In the genomic region with DNA sequence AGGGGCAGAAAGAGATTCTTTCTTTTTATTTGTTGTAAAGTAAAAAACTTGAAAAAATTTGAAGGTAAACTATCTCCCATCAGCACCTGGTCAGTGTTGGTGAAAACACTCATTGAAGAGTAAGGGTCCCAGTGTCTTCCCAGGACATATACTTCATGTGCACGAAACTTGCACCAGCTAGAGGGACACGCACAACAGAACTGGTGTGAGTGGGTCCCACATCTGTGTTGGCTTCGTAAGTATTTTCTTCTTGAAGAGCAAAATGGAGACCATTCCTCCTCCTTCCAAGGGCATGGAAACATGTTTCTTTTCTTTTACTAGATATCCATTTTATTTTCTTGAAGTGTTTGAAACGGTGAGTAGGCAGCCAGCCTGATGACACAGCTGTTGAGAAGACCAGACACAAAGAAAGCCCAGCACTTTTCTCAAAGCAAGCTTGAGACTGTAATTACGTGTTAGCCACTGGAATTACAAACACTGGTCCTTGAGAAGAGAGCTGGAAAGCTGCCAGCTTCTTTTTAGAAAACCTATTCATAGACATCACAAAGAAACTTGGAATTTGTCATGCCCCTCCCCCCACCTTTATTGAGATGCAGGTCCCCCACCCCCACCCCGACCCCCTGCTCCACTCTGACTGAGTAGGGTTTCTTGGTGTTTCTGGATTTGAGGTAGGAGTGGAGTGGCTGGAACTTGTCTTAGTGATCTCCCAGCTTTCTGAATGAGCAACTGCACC, we compare ENCODE assay signal across 14 mouse cellular contexts. TPM values are rescaled to one million over a fixed set of nuclear protein-coding genes. Genes with fewer than 3 reads are reported as not detected.
DNase-seq lines count a peak whose midpoint lies in the region; ATAC-seq and TF ChIP-seq lines count a peak whose summit lies in the region.
"Had no signal": no experiment of that assay in that cellular context is flagged by ENCODE, and none has a peak within 500 bp of the region (broad histone marks: within the 10 kb centered on the region; RNA-seq: fewer than 3 reads in every experiment).

No protein-coding gene starts in this region.

- ATAC-seq in lung, postnatal 0 days, result no peak
- peak; percentile 60; the same call in 1 of the 2 replicates for ATAC-seq in embryonic facial prominence, embryonic 14.5 days (ENCODE audit: low read depth)
- ATAC-seq in hindbrain, postnatal 0 days, result no peak
- no peak for ATAC-seq in monocyte, adult 5-6 weeks (replicated peaks; ENCODE audit: insufficient number of reproducible peaks, low FRiP score, low TSS enrichment, poor library complexity, severe bottlenecking)
- ATAC-seq in kidney, embryonic 16.5 days (ENCODE audit: low FRiP score, low TSS enrichment), result no peak

- no peaks in the 10 kb centered on the region for H3K36me3 ChIP-seq in lung, postnatal 0 days (ENCODE audit: insufficient read depth, low read length)
- H3K36me3 ChIP-seq in embryonic facial prominence, embryonic 14.5 days (ENCODE audit: control insufficient read depth, insufficient read depth, low read length), result no peaks in the 10 kb centered on the region
- H3K36me3 ChIP-seq in hindbrain, postnatal 0 days (ENCODE audit: insufficient read depth, low read length), result no peaks in the 10 kb centered on the region
- no peaks in the 10 kb centered on the region for H3K36me3 ChIP-seq in kidney, embryonic 16.5 days (ENCODE audit: insufficient read depth, low read length)
- H3K36me3 ChIP-seq: heart, embryonic 15.5 days; liver, embryonic 15.5 days had no signal

- H3K4me3 ChIP-seq in lung, postnatal 0 days (ENCODE audit: low read depth, low read length), result no peak overlapping the region
- no peak overlapping the region for H3K4me3 ChIP-seq in embryonic facial prominence, embryonic 14.5 days (ENCODE audit: low read depth, low read length)
- H3K4me3 ChIP-seq in hindbrain, postnatal 0 days (ENCODE audit: low read length), result no peak overlapping the region
- no peak overlapping the region for H3K4me3 ChIP-seq in kidney, embryonic 16.5 days (ENCODE audit: low read length)
- H3K4me3 ChIP-seq: heart, embryonic 15.5 days; liver, embryonic 15.5 days had no signal

- no peak overlapping the region for H3K27ac ChIP-seq in lung, postnatal 0 days (ENCODE audit: low read length)
- H3K27ac ChIP-seq in embryonic facial prominence, embryonic 14.5 days (replicated peaks; ENCODE audit: low read depth, low read length), result no peak overlapping the region
- no peak overlapping the region for H3K27ac ChIP-seq in hindbrain, postnatal 0 days
- no peak overlapping the region for H3K27ac ChIP-seq in kidney, embryonic 16.5 days (ENCODE audit: low read length)
- H3K27ac ChIP-seq: heart, embryonic 15.5 days; liver, embryonic 15.5 days had no signal

- peaks cover 4% of the 10 kb centered on the region; the same call in 1 of the 2 replicates for H3K4me1 ChIP-seq in lung, postnatal 0 days (ENCODE audit: insufficient read depth, low read depth, low read length)
- H3K4me1 ChIP-seq in embryonic facial prominence, embryonic 14.5 days (ENCODE audit: control insufficient read depth, insufficient read depth, low read length), result 0 out of 2 replicates have a peak, but pooled peaks cover 7% of the 10 kb centered on the region
- no peaks in the 10 kb centered on the region for H3K4me1 ChIP-seq in hindbrain, postnatal 0 days (ENCODE audit: insufficient read depth, low read length)
- peaks cover 17% of the 10 kb centered on the region for H3K4me1 ChIP-seq in kidney, embryonic 16.5 days (ENCODE audit: insufficient read depth, low read length)
- H3K4me1 ChIP-seq: liver, embryonic 15.5 days had no signal

- H3K9ac ChIP-seq in lung, postnatal 0 days (replicated peaks; ENCODE audit: low read depth), result no peak overlapping the region
- no peak overlapping the region for H3K9ac ChIP-seq in embryonic facial prominence, embryonic 14.5 days (ENCODE audit: low read depth, low read length)
- H3K9ac ChIP-seq in hindbrain, postnatal 0 days (replicated peaks; ENCODE audit: low read length), result no peak overlapping the region
- H3K9ac ChIP-seq in kidney, embryonic 16.5 days (replicated peaks; ENCODE audit: low read length), result no peak overlapping the region
- H3K9ac ChIP-seq: heart, embryonic 15.5 days; liver, embryonic 15.5 days had no signal

- H3K4me2 ChIP-seq in lung, postnatal 0 days (replicated peaks; ENCODE audit: low read depth, low read length), result no peak overlapping the region
- H3K4me2 ChIP-seq in embryonic facial prominence, embryonic 14.5 days (ENCODE audit: low read depth, low read length), result no peak overlapping the region
- no peak overlapping the region for H3K4me2 ChIP-seq in hindbrain, postnatal 0 days (ENCODE audit: low read depth, low read length)
- H3K4me2 ChIP-seq in kidney, embryonic 16.5 days (replicated peaks; ENCODE audit: low read depth, low read length), result no peak overlapping the region
- H3K4me2 ChIP-seq: heart, embryonic 15.5 days; liver, embryonic 15.5 days had no signal

- TF ChIP-seq CTCF in lung, postnatal 0 days (IDR thresholded peaks at IDR 0.05), result no peak
- no peak for TF ChIP-seq CTCF in hindbrain, postnatal 0 days (IDR thresholded peaks at IDR 0.05; ENCODE audit: low read depth)

- WGBS in lung, postnatal 0 days, result 35% methylated on average over 6 of the region's 6 CpGs
- WGBS in embryonic facial prominence, embryonic 14.5 days, result 41% methylated on average over 6 of the region's 6 CpGs
- WGBS in hindbrain, postnatal 0 days, result 34% methylated on average over 6 of the region's 6 CpGs
- WGBS in kidney, embryonic 16.5 days, result 70% methylated on average over 6 of the region's 6 CpGs

- H3K9me3 ChIP-seq in lung, postnatal 0 days (ENCODE audit: low read length), result no peaks in the 10 kb centered on the region
- H3K9me3 ChIP-seq in embryonic facial prominence, embryonic 14.5 days (ENCODE audit: control insufficient read depth, low read length), result no peaks in the 10 kb centered on the region
- no peaks in the 10 kb centered on the region for H3K9me3 ChIP-seq in hindbrain, postnatal 0 days (ENCODE audit: low read length)
- H3K9me3 ChIP-seq in kidney, embryonic 16.5 days (ENCODE audit: low read length), result no peaks in the 10 kb centered on the region
- H3K9me3 ChIP-seq: heart, embryonic 15.5 days; liver, embryonic 15.5 days had no signal

- no peaks in the 10 kb centered on the region for H3K27me3 ChIP-seq in lung, postnatal 0 days (replicated peaks; ENCODE audit: insufficient read depth, low read length)
- H3K27me3 ChIP-seq in embryonic facial prominence, embryonic 14.5 days (replicated peaks; ENCODE audit: control insufficient read depth, insufficient read depth, low read length), result no peaks in the 10 kb centered on the region
- H3K27me3 ChIP-seq in hindbrain, postnatal 0 days (ENCODE audit: insufficient read depth, low read length), result no peaks in the 10 kb centered on the region
- no peaks in the 10 kb centered on the region for H3K27me3 ChIP-seq in kidney, embryonic 16.5 days (ENCODE audit: insufficient read depth, low read length)
- H3K27me3 ChIP-seq: CH12.LX; heart, embryonic 15.5 days; liver, embryonic 15.5 days had no signal

- no peak for TF ChIP-seq EP300 in lung, postnatal 0 days (IDR thresholded peaks at IDR 0.05)

- DNase-seq in lung, postnatal 36 days, result peak; percentile 15
- no peak for DNase-seq in lung, postnatal 0 days (ENCODE audit: low spot score)
- peak; percentile 84 for DNase-seq in embryonic facial prominence, embryonic 14.5 days (ENCODE audit: low spot score)
- DNase-seq in hindbrain, postnatal 0 days (ENCODE audit: low spot score), result peak; percentile 25
- DNase-seq in retina, embryonic 14.5 days (ENCODE audit: low spot score), result peak; percentile 34
- no peak for DNase-seq in right cerebral cortex, postnatal 4 days
- DNase-seq: kidney, adult 18-20 months; thymus, adult 2 months had no signal

RNA-seq across cellular contexts. Expression of gene Gm11111, which starts 14.1 kb away (rescaled TPM):
- not detected in 2 replicates for polyA plus RNA-seq in lung, postnatal 0 days (2015; fragmentation: Nextera tagmentation; extraction: Ambion mirVana)
- polyA plus RNA-seq in embryonic facial prominence, embryonic 14.5 days (2014; fragmentation: Nextera tagmentation; extraction: Ambion mirVana), result not detected in 2 replicates
- total RNA-seq in hindbrain, postnatal 0 days (2014; rRNA removed), result not detected in 2 replicates
- not detected in 2 replicates for polyA plus RNA-seq in hindbrain, postnatal 0 days (2015; fragmentation: Nextera tagmentation; extraction: Ambion mirVana)
- not detected in 3 replicates for total RNA-seq in monocyte, adult 5-6 weeks (2017)
- polyA plus RNA-seq in kidney, embryonic 16.5 days (2015; fragmentation: Nextera tagmentation; extraction: Ambion mirVana), result not detected in 2 replicates
- total RNA-seq: CH12.LX; layer of hippocampus, postnatal 25 days had no signal
- polyA plus RNA-seq: heart, embryonic 15.5 days; liver, embryonic 15.5 days; thymus, adult 2 months had no signal

Comparison
In these comparisons a context has a peak if more than half of its experiments do, and no peak if none do; other contexts are left out.
1. DNase-seq: peak in lung, postnatal 36 days (single experiment), embryonic facial prominence, embryonic 14.5 days (single experiment), hindbrain, postnatal 0 days (single experiment) and retina, embryonic 14.5 days (single experiment); none in lung, postnatal 0 days (single experiment) and right cerebral cortex, postnatal 4 days (single experiment).